Mouse (Mus musculus) heart, postnatal 4 days (tissue): Measurements from ENCODE around the gene Srpr. TPM values are rescaled to one million over a fixed set of nuclear protein-coding genes. Genes with fewer than 3 reads are reported as not detected.
A peak's percentile ranks its signal among the peaks of the same experiment; 100 is the strongest.

Experiments
- DNase-seq: peaks from one replicate; pipeline ENCODE4 v3.0.0; 2021
- total RNA-seq, 2 experiments: library from RNA; stranded (reverse); gene quantifications; 2 replicates each; pipeline ENCODE4 v1.2.3; 2021

Srpr gene
- total RNA-seq, 2 experiments from 2014 or later, result 93.2 to 95.3 TPM

- DNase-seq, result no peak
These were observed 63.5 kb downstream of the Srpr start for GRCm38 (mm10) chr9:35263431-35263830.

- DNase-seq, result no peak
These were observed 64.5 kb downstream of the Srpr start for GRCm38 (mm10) chr9:35264509-35264908.

GRCm38 (mm10) chr9:35267146-35267975, 67.4 kb downstream of the Srpr start, which contains the start of the genes Fam118b and Rpusd4:
Fam118b (minus strand) TSS chr9:35267805.
Rpusd4 (plus strand) TSS chr9:35267865.
- peak; percentile 94 for DNase-seq

GRCm38 (mm10) chr9:35267976-35268715, 68.2 kb downstream of the Srpr start:
- DNase-seq, result peak; percentile 9

- no peak for DNase-seq
These were observed 77.9 kb downstream of the Srpr start for GRCm38 (mm10) chr9:35277855-35278365.

GRCm38 (mm10) chr9:35278451-35278850, 78.5 kb downstream of the Srpr start:
- DNase-seq, result no peak

- peak; percentile 70 for DNase-seq
These were observed 82.3 kb downstream of the Srpr start for GRCm38 (mm10) chr9:35282006-35282850.

- no peak for DNase-seq
These were observed 82.9 kb downstream of the Srpr start for GRCm38 (mm10) chr9:35282851-35283200.

- DNase-seq, result no peak
These were observed 83.6 kb downstream of the Srpr start for GRCm38 (mm10) chr9:35283415-35284069.

- no peak for DNase-seq
These were observed 84.4 kb downstream of the Srpr start for GRCm38 (mm10) chr9:35284351-35284750.

GRCm38 (mm10) chr9:35286351-35286750, 86.4 kb downstream of the Srpr start:
- DNase-seq, result no peak

- DNase-seq, result no peak
These were observed 90.0 kb downstream of the Srpr start for GRCm38 (mm10) chr9:35289992-35290391.

- no peak for DNase-seq
These were observed 90.4 kb downstream of the Srpr start for GRCm38 (mm10) chr9:35290417-35290816.

- DNase-seq, result peak; percentile 32
These were observed 90.9 kb downstream of the Srpr start for GRCm38 (mm10) chr9:35290916-35291315.

GRCm38 (mm10) chr9:35293465-35293864, 93.5 kb downstream of the Srpr start:
- peak; percentile 26 for DNase-seq

Other genes starting within 250 kb of the Srpr start
- gene St3gal4, start 80.9 kb upstream of the Srpr start, total RNA-seq, result 10 to 100 TPM; 34.4 to 38.0 TPM
- 10 to 100 TPM; 29.7 to 30.5 TPM for gene Dcps, start 24.1 kb upstream of the Srpr start, total RNA-seq
- gene Tirap, start 116 bp downstream of the Srpr start, total RNA-seq, result 1 to 10 TPM; 7.7 TPM
- gene Foxred1, start 10.9 kb downstream of the Srpr start, total RNA-seq, result 10 to 100 TPM; 84.7 to 85.2 TPM
- gene Fam118b, start 67.6 kb downstream of the Srpr start, total RNA-seq, result 10 to 100 TPM; 16.6 to 18.0 TPM
- 1 to 10 TPM; 9.6 to 9.9 TPM for gene Rpusd4, start 67.7 kb downstream of the Srpr start, total RNA-seq
- gene Cdon, start 221.0 kb downstream of the Srpr start, total RNA-seq, result 10 to 100 TPM; 30.0 to 33.3 TPM